In the genomic region with DNA sequence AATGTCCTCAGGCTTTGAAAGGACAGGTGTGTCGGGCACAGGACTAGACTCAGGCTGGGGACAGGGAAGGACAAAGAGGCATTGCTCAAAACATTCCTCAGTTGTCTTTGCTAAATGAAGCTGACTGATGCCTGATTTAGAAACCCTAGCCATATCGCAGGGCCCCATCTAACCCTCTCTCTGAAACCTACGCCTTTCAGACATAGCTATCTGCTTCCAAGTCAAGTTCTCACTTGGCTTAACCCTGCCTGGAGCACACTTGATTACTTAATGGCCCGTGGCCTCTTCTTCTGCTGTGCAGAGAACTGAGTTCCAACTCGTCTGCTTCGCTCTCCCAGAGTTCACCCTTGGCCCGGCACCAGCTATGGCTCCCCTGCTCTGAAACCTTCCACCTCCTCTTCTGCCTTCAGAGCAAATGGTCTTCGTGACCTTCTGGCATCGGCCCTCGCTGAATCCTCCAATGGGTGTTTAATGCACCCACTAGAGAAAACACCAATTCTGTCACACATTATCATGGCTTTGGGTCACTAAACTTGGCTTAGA, we compare ENCODE assay signal across 20 mouse cellular contexts.
DNase-seq lines count a peak whose midpoint lies in the region; ATAC-seq and TF ChIP-seq lines count a peak whose summit lies in the region.
"Had no signal": no experiment of that assay in that cellular context is flagged by ENCODE, and none has a peak within 500 bp of the region (broad histone marks: within the 10 kb centered on the region; RNA-seq: fewer than 3 reads in every experiment).

No protein-coding gene starts in this region.

- H3K36me3 ChIP-seq in forebrain, embryonic 16.5 days (ENCODE audit: control insufficient read depth, insufficient read depth): no peaks in the 10 kb centered on the region
- no peaks in the 10 kb centered on the region for H3K36me3 ChIP-seq in forebrain, postnatal 0 days (ENCODE audit: insufficient read depth)
- no peaks in the 10 kb centered on the region for H3K36me3 ChIP-seq in hindbrain, postnatal 0 days (ENCODE audit: insufficient read depth, low read length)
- no peaks in the 10 kb centered on the region for H3K36me3 ChIP-seq in hindbrain, embryonic 16.5 days (ENCODE audit: control insufficient read depth, insufficient read depth, low read length)
- H3K36me3 ChIP-seq in embryonic facial prominence, embryonic 10.5 days (replicated peaks): no peaks in the 10 kb centered on the region
- H3K36me3 ChIP-seq: forebrain, embryonic 12.5 days; intestine, embryonic 15.5 days; midbrain, embryonic 13.5 days; neural tube, embryonic 13.5 days had no signal

- no peak for TF ChIP-seq CTCF in forebrain, postnatal 0 days (IDR thresholded peaks at IDR 0.05; ENCODE audit: low read depth)
- no peak for TF ChIP-seq CTCF in hindbrain, postnatal 0 days (IDR thresholded peaks at IDR 0.05; ENCODE audit: low read depth)

- no peak for DNase-seq in forebrain, postnatal 0 days
- DNase-seq in hindbrain, postnatal 0 days (ENCODE audit: low spot score): peak; percentile 25
- no peak for DNase-seq in embryonic facial prominence, embryonic 10.5 days (ENCODE audit: low spot score)
- peak; percentile 85 for DNase-seq in gonadal fat pad, adult 2 months (ENCODE audit: low read depth)
- DNase-seq in spleen, adult 18-20 months: no peak
- no peak for DNase-seq in lung, adult 18-20 months
- DNase-seq: cerebellum, adult 9-11 months; heart, adult 11 months; heart, postnatal 36 days; liver; lung, postnatal 14 days; thymus, postnatal 36 days had no signal

- no peak overlapping the region for H3K4me3 ChIP-seq in forebrain, embryonic 16.5 days (replicated peaks; ENCODE audit: low read length)
- H3K4me3 ChIP-seq in forebrain, postnatal 0 days (ENCODE audit: low read depth, low read length): no peak overlapping the region
- H3K4me3 ChIP-seq in hindbrain, postnatal 0 days (ENCODE audit: low read length): no peak overlapping the region
- H3K4me3 ChIP-seq in hindbrain, embryonic 16.5 days (ENCODE audit: low read length): no peak overlapping the region
- no peak overlapping the region for H3K4me3 ChIP-seq in embryonic facial prominence, embryonic 10.5 days
- H3K4me3 ChIP-seq: forebrain, embryonic 12.5 days; intestine, embryonic 15.5 days; layer of hippocampus, adult 2 months; left cerebral cortex, adult 2 months; midbrain, embryonic 13.5 days; neural tube, embryonic 13.5 days had no signal

- H3K4me1 ChIP-seq in forebrain, embryonic 16.5 days (replicated peaks; ENCODE audit: control insufficient read depth, insufficient read depth, low read length): peaks cover 41% of the 10 kb centered on the region
- peaks cover 22% of the 10 kb centered on the region for H3K4me1 ChIP-seq in forebrain, postnatal 0 days (ENCODE audit: insufficient read depth)
- peaks cover 9% of the 10 kb centered on the region for H3K4me1 ChIP-seq in hindbrain, postnatal 0 days (ENCODE audit: insufficient read depth, low read length)
- H3K4me1 ChIP-seq in hindbrain, embryonic 16.5 days (ENCODE audit: control insufficient read depth, insufficient read depth, low read depth, low read length): peaks cover 35% of the 10 kb centered on the region
- peaks cover 47% of the 10 kb centered on the region for H3K4me1 ChIP-seq in embryonic facial prominence, embryonic 10.5 days

- no peaks in the 10 kb centered on the region for H3K27me3 ChIP-seq in forebrain, embryonic 16.5 days (replicated peaks; ENCODE audit: control insufficient read depth, insufficient read depth, low read length)
- H3K27me3 ChIP-seq in forebrain, postnatal 0 days (ENCODE audit: insufficient read depth, low read length): no peaks in the 10 kb centered on the region
- H3K27me3 ChIP-seq in hindbrain, postnatal 0 days (ENCODE audit: insufficient read depth, low read length): no peaks in the 10 kb centered on the region
- no peaks in the 10 kb centered on the region for H3K27me3 ChIP-seq in hindbrain, embryonic 16.5 days (replicated peaks; ENCODE audit: control insufficient read depth, insufficient read depth, low read length)
- H3K27me3 ChIP-seq in embryonic facial prominence, embryonic 10.5 days (replicated peaks; ENCODE audit: low read depth, poor library complexity, severe bottlenecking): no peaks in the 10 kb centered on the region
- H3K27me3 ChIP-seq: forebrain, embryonic 12.5 days; intestine, embryonic 15.5 days; midbrain, embryonic 13.5 days; neural tube, embryonic 13.5 days had no signal

- 73% methylated on average over 10 of the region's 10 CpGs for WGBS in forebrain, embryonic 16.5 days
- WGBS in forebrain, postnatal 0 days: 67% methylated on average over 10 of the region's 10 CpGs
- WGBS in hindbrain, postnatal 0 days: 63% methylated on average over 10 of the region's 10 CpGs
- 71% methylated on average over 10 of the region's 10 CpGs for WGBS in hindbrain, embryonic 16.5 days
- WGBS in embryonic facial prominence, embryonic 10.5 days: 80% methylated on average over 10 of the region's 10 CpGs

- H3K9ac ChIP-seq in forebrain, embryonic 16.5 days (replicated peaks; ENCODE audit: low read depth, low read length): no peak overlapping the region
- no peak overlapping the region for H3K9ac ChIP-seq in forebrain, postnatal 0 days
- no peak overlapping the region for H3K9ac ChIP-seq in hindbrain, postnatal 0 days (replicated peaks; ENCODE audit: low read length)
- H3K9ac ChIP-seq in hindbrain, embryonic 16.5 days (ENCODE audit: low read depth, low read length): no peak overlapping the region
- H3K9ac ChIP-seq: forebrain, embryonic 12.5 days; intestine, embryonic 15.5 days; midbrain, embryonic 13.5 days; neural tube, embryonic 13.5 days had no signal

- no peaks in the 10 kb centered on the region for H3K9me3 ChIP-seq in forebrain, embryonic 16.5 days (ENCODE audit: control insufficient read depth, low read length)
- H3K9me3 ChIP-seq in forebrain, postnatal 0 days (ENCODE audit: low read length): no peaks in the 10 kb centered on the region
- no peaks in the 10 kb centered on the region for H3K9me3 ChIP-seq in hindbrain, postnatal 0 days (ENCODE audit: low read length)
- H3K9me3 ChIP-seq in hindbrain, embryonic 16.5 days (ENCODE audit: control insufficient read depth, low read length): no peaks in the 10 kb centered on the region
- no peaks in the 10 kb centered on the region for H3K9me3 ChIP-seq in embryonic facial prominence, embryonic 10.5 days
- H3K9me3 ChIP-seq: forebrain, embryonic 12.5 days; intestine, embryonic 15.5 days; midbrain, embryonic 13.5 days; neural tube, embryonic 13.5 days had no signal

- no peak overlapping the region for H3K4me2 ChIP-seq in forebrain, embryonic 16.5 days (ENCODE audit: low read length)
- no peak overlapping the region for H3K4me2 ChIP-seq in forebrain, postnatal 0 days (ENCODE audit: low read depth)
- no peak overlapping the region for H3K4me2 ChIP-seq in hindbrain, postnatal 0 days (ENCODE audit: low read depth, low read length)
- no peak overlapping the region for H3K4me2 ChIP-seq in hindbrain, embryonic 16.5 days (ENCODE audit: low read length)
- H3K4me2 ChIP-seq: forebrain, embryonic 12.5 days; intestine, embryonic 15.5 days; midbrain, embryonic 13.5 days; neural tube, embryonic 13.5 days had no signal

- ATAC-seq in forebrain, embryonic 16.5 days: no peak
- ATAC-seq in forebrain, postnatal 0 days: no peak
- ATAC-seq in hindbrain, postnatal 0 days: no peak
- no peak for ATAC-seq in hindbrain, embryonic 16.5 days
- ATAC-seq: intestine, embryonic 15.5 days; midbrain, embryonic 13.5 days had no signal

- peak overlapping the region; percentile 36; the same call in 1 of the 2 replicates for H3K27ac ChIP-seq in forebrain, embryonic 16.5 days (ENCODE audit: low read length)
- no peak overlapping the region for H3K27ac ChIP-seq in forebrain, postnatal 0 days (ENCODE audit: low read depth, low read length)
- H3K27ac ChIP-seq in hindbrain, postnatal 0 days: no peak overlapping the region
- no peak overlapping the region for H3K27ac ChIP-seq in hindbrain, embryonic 16.5 days (ENCODE audit: low read depth, low read length)
- H3K27ac ChIP-seq in embryonic facial prominence, embryonic 10.5 days (replicated peaks): peak overlapping the region; percentile 57
- H3K27ac ChIP-seq: forebrain, embryonic 12.5 days; intestine, embryonic 15.5 days; layer of hippocampus, adult 2 months; left cerebral cortex, adult 2 months; midbrain, embryonic 13.5 days had no signal

Comparison
In these comparisons a context has a peak if more than half of its experiments do, and no peak if none do; other contexts are left out.
1. H3K27ac ChIP-seq: peak in forebrain, embryonic 16.5 days (single experiment) and embryonic facial prominence, embryonic 10.5 days (single experiment); none in forebrain, postnatal 0 days (single experiment), hindbrain, postnatal 0 days (single experiment) and hindbrain, embryonic 16.5 days (single experiment).
2. DNase-seq: peak in hindbrain, postnatal 0 days (single experiment) and gonadal fat pad, adult 2 months (single experiment); none in forebrain, postnatal 0 days (single experiment), embryonic facial prominence, embryonic 10.5 days (single experiment), spleen, adult 18-20 months (0 of 2) and lung, adult 18-20 months (0 of 2).